Mouse (Mus musculus) right cerebral cortex, postnatal 4 days (tissue): ENCODE data around the gene Ccdc8.

Source experiments
- DNase-seq: peaks from one replicate; pipeline ENCODE4 v3.0.0-alpha.2; 2022

The Ccdc8 gene

GRCm38 (mm10) chr7:17011909-17012590 is 19.5 kb downstream of the Ccdc8 start:
- DNase-seq = no peak

GRCm38 (mm10) chr7:17015381-17015780 is 22.9 kb downstream of the Ccdc8 start:
- no peak for DNase-seq

- DNase-seq = peak; percentile 81
Measured at GRCm38 (mm10) chr7:17017036-17017435, 24.5 kb downstream of the Ccdc8 start.

GRCm38 (mm10) chr7:17017921-17018320 is 25.4 kb downstream of the Ccdc8 start:
- DNase-seq = no peak

- no peak for DNase-seq
Measured at GRCm38 (mm10) chr7:17019426-17020166, 27.1 kb downstream of the Ccdc8 start.

GRCm38 (mm10) chr7:17022176-17022575 is 29.7 kb downstream of the Ccdc8 start:
- no peak for DNase-seq

GRCm38 (mm10) chr7:17023701-17024100 is 31.2 kb downstream of the Ccdc8 start:
- no peak for DNase-seq

- DNase-seq = no peak
Measured at GRCm38 (mm10) chr7:17024141-17024540, 31.6 kb downstream of the Ccdc8 start.

- no peak for DNase-seq
Measured at GRCm38 (mm10) chr7:17024814-17025504, 32.5 kb downstream of the Ccdc8 start.

- no peak for DNase-seq
Measured at GRCm38 (mm10) chr7:17025505-17025894, 33.0 kb downstream of the Ccdc8 start.

- no peak for DNase-seq
Measured at GRCm38 (mm10) chr7:17025896-17026622, 33.6 kb downstream of the Ccdc8 start.

GRCm38 (mm10) chr7:17026710-17027587 is 34.4 kb downstream of the Ccdc8 start:
- no peak for DNase-seq

- DNase-seq = peak; percentile 89
Measured at GRCm38 (mm10) chr7:17027588-17028343, 35.3 kb downstream of the Ccdc8 start, which contains the start of gene Ppp5c. Gene Ppp5c, minus strand, starts transcription at chr7:17027924.

GRCm38 (mm10) chr7:17028923-17029322 is 36.4 kb downstream of the Ccdc8 start:
- no peak for DNase-seq

GRCm38 (mm10) chr7:17030239-17030638 is 37.7 kb downstream of the Ccdc8 start:
- no peak for DNase-seq

GRCm38 (mm10) chr7:17038018-17038695 is 45.6 kb downstream of the Ccdc8 start:
- DNase-seq = no peak

GRCm38 (mm10) chr7:17039373-17039772 is 46.9 kb downstream of the Ccdc8 start:
- no peak for DNase-seq

GRCm38 (mm10) chr7:17045743-17046142 is 53.2 kb downstream of the Ccdc8 start:
- DNase-seq = no peak
